Mouse (Mus musculus): ENCODE data around the gene F11. TPM values are rescaled to one million over a fixed set of nuclear protein-coding genes. Genes with fewer than 3 reads are reported as not detected.
A peak's percentile ranks its signal among the peaks of the same experiment; 100 is the strongest.

Gene F11
- polyA plus RNA-seq, 1 experiment from 2014 or later, result not detected

DNA sequence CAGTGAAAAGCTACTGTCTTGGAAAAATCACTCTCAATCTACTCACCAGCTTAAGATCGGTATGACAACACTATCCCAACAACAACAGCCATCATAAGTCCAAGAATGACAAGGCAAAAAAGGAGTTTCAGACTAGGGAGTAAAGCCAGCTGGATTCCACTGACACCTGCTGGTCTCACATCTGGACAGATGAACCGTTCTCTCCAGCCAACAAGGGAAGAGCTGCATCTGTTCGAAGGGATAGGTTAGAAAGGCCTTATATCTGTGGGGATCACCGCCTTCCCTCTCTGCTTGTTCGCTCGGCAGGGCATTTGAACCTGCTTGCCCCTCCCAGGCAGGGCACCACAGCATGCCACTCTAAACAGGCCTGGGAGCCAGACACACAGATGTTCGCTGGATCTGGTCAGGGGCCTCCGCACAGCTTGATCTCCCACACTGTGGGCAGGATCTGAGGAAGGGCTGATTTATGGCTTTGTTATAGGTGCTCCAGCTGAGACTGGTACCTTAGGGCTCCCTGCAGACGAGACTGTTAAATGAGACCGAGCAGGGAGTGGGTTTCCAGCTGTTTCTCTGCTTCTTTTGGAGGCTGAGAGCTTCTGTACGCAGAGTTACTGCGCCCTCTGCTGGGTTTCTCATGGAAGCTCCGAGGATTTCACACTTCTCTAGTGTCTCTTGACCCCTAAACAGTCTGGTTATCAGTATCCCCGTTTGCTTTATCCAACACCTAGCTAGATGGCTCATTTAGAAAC lies 25.5 kb downstream of the F11 start:
- Histone ChIP-seq H3K9ac (replicated peaks; ENCODE audit: low read depth) (no peak overlapping the region), H3K9me3 (ENCODE audit: low read length) (no peaks in the 10 kb centered on the region), H3K4me1 (ENCODE audit: insufficient read depth, low read depth, low read length) (no peaks in the 10 kb centered on the region), H3K4me2 (replicated peaks; ENCODE audit: low read depth, low read length) (no peak overlapping the region), H3K36me3 (ENCODE audit: insufficient read depth, low read length) (no peaks in the 10 kb centered on the region), H3K4me3 (ENCODE audit: low read depth, low read length) (no peak overlapping the region), H3K27me3 (replicated peaks; ENCODE audit: insufficient read depth, low read length) (no peaks in the 10 kb centered on the region), H3K27ac (ENCODE audit: low read length) (no peak overlapping the region)
- ATAC-seq (peak; percentile 67), DNase-seq (ENCODE audit: low spot score) (peak; percentile 77)
- TF ChIP-seq EP300 (IDR thresholded peaks at IDR 0.05) (no peak), CTCF (IDR thresholded peaks at IDR 0.05) (peak; percentile 77)
- WGBS, result 20% methylated on average over 14 of the region's 14 CpGs

DNA sequence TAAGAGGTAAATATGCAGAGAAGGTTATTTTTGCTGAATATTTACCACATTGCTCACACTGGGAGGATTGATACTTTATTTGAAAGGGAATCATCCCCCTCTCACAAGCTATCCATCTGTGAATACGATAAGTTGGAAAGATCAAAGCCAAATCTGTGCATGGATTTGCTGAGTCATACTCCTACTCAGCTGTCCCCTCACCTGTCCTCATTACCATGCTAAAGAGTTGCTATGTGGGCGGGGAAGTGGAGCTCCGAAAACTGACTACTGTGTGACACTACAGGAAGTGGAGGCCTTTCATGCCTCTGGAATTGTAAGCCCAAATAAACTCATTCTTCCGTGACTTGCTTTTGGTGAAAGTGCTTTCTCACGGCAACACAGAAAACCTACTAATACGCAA lies 26.6 kb downstream of the F11 start:
- DNase-seq (ENCODE audit: low spot score) (no peak), ATAC-seq (no peak)
- H3K36me3 ChIP-seq (ENCODE audit: insufficient read depth, low read length), result no peaks in the 10 kb centered on the region
- TF ChIP-seq EP300 (IDR thresholded peaks at IDR 0.05) (no peak), CTCF (IDR thresholded peaks at IDR 0.05) (no peak)
- H3K27ac ChIP-seq (ENCODE audit: low read length), result no peak overlapping the region
- 78% methylated on average over 6 of the region's 6 CpGs for WGBS
- no peak overlapping the region for H3K9ac ChIP-seq (replicated peaks; ENCODE audit: low read depth)
- no peaks in the 10 kb centered on the region for H3K4me1 ChIP-seq (ENCODE audit: insufficient read depth, low read depth, low read length)
- H3K9me3 ChIP-seq (ENCODE audit: low read length), result no peaks in the 10 kb centered on the region
- no peaks in the 10 kb centered on the region for H3K27me3 ChIP-seq (replicated peaks; ENCODE audit: insufficient read depth, low read length)
- H3K4me3 ChIP-seq (ENCODE audit: low read depth, low read length), result no peak overlapping the region
- H3K4me2 ChIP-seq (replicated peaks; ENCODE audit: low read depth, low read length), result no peak overlapping the region

DNA sequence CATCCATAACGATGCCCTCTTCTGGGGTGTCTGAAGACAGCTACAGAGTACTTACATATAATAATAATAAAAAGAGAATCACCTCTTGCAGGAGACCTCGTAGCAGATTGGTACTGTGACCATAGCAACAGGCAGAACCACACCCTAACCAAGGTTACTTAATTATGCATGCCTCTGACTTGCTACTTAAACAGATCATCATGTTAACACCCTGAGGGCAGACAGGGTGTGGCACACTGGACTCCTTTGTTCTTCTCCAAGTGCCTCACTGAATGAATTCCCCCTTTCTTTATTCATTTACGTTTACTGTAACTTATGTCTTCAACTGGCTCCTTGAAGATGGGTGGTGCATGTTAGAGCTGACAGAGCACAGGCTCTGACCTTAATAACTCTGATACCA lies 28.6 kb downstream of the F11 start:
- no peak overlapping the region for H3K4me3 ChIP-seq (ENCODE audit: low read depth, low read length)
- H3K9me3 ChIP-seq (ENCODE audit: low read length), result no peaks in the 10 kb centered on the region
- no peaks in the 10 kb centered on the region for H3K4me1 ChIP-seq (ENCODE audit: insufficient read depth, low read depth, low read length)
- no peak for DNase-seq (ENCODE audit: low spot score)
- WGBS, result 51% methylated on average over 3 of the region's 3 CpGs
- ATAC-seq, result no peak
- TF ChIP-seq EP300 (IDR thresholded peaks at IDR 0.05) (no peak), CTCF (IDR thresholded peaks at IDR 0.05) (no peak)
- H3K27ac ChIP-seq (ENCODE audit: low read length), result no peak overlapping the region
- no peak overlapping the region for H3K4me2 ChIP-seq (replicated peaks; ENCODE audit: low read depth, low read length)
- H3K27me3 ChIP-seq (replicated peaks; ENCODE audit: insufficient read depth, low read length), result no peaks in the 10 kb centered on the region
- H3K9ac ChIP-seq (replicated peaks; ENCODE audit: low read depth), result no peak overlapping the region
- H3K36me3 ChIP-seq (ENCODE audit: insufficient read depth, low read length), result no peaks in the 10 kb centered on the region

DNA sequence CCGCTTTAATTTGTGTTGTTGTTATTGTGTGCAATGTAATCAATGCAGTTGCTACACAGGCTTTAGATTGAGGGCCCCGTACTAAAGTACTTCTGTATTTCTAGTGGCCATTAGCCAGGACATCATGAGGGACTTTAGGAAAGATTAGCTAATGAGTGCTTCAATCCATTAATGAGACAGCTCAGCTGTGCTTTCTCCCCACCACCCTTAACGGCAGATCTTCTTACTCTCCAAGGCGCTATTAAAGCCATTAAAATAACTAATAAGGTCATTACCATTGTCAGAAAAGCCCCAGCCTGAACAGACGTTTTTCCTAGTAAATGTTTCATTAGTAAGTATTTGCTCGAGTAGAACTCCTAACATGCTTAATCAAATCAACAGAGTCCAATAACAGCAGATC lies 59.4 kb downstream of the F11 start:
- 55% methylated on average over 6 of the region's 6 CpGs for WGBS
- H3K36me3 ChIP-seq (ENCODE audit: insufficient read depth, low read length), result no peaks in the 10 kb centered on the region
- no peak for DNase-seq (ENCODE audit: low spot score)

DNA sequence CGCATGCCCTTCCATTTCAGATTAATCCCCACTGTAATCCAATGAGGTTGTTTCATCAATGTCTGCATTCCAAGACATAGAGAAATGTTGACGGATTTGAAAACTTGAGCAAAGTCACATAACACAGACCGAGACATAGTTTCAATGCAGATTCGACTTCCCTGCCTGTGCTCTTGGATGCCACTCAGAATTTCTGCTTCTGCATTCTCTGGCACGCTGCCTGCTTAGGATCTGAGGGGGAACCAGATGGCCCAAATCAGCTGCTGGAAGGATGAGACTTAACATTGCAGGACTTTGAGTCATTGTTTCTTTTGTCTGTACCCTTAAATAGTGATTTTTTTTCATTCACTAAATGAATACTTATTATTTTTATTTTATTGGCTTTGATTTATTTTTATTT lies 60.2 kb downstream of the F11 start:
- Histone ChIP-seq H3K4me3 (ENCODE audit: low read depth, low read length) (no peak overlapping the region), H3K4me1 (ENCODE audit: insufficient read depth, low read depth, low read length) (no peaks in the 10 kb centered on the region), H3K27ac (ENCODE audit: low read length) (no peak overlapping the region), H3K27me3 (replicated peaks; ENCODE audit: insufficient read depth, low read length) (no peaks in the 10 kb centered on the region), H3K9ac (replicated peaks; ENCODE audit: low read depth) (no peak overlapping the region), H3K9me3 (ENCODE audit: low read length) (no peaks in the 10 kb centered on the region), H3K4me2 (replicated peaks; ENCODE audit: low read depth, low read length) (no peak overlapping the region), H3K36me3 (ENCODE audit: insufficient read depth, low read length) (no peaks in the 10 kb centered on the region)
- ATAC-seq (peak; percentile 35), DNase-seq (ENCODE audit: low spot score) (peak; percentile 66)
- TF ChIP-seq EP300 (IDR thresholded peaks at IDR 0.05) (no peak), CTCF (IDR thresholded peaks at IDR 0.05) (no peak)
- 53% methylated on average over 5 of the region's 5 CpGs for WGBS

More for the DNA sequence above, 59.4 kb downstream of the F11 start:
- no peak for TF ChIP-seq EP300 (IDR thresholded peaks at IDR 0.05)
- TF ChIP-seq CTCF (IDR thresholded peaks at IDR 0.05), result no peak
- Histone ChIP-seq H3K9ac (replicated peaks; ENCODE audit: low read depth) (no peak overlapping the region), H3K27me3 (replicated peaks; ENCODE audit: insufficient read depth, low read length) (no peaks in the 10 kb centered on the region), H3K9me3 (ENCODE audit: low read length) (no peaks in the 10 kb centered on the region), H3K4me3 (ENCODE audit: low read depth, low read length) (no peak overlapping the region), H3K4me2 (replicated peaks; ENCODE audit: low read depth, low read length) (no peak overlapping the region), H3K4me1 (ENCODE audit: insufficient read depth, low read depth, low read length) (no peaks in the 10 kb centered on the region), H3K27ac (ENCODE audit: low read length) (no peak overlapping the region)
- ATAC-seq, result no peak

DNA sequence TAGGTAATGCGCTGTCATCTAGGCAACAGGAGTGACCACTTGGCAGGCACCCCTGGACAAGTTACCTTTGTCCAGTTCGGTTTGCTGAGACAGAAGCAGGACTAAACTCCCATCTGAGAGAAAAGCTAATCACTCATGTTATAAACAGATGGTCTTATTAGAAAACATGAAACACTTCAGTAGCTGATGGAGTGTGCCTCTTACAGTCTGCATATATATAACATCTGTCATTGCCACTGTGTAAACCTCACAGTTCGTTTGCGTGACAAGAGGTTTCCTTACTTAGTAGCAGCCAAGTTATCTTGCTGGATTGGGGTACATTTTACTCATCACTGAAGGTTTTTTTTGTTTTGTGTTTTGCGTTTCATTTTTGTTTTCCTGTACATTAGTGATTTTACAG lies 64.5 kb downstream of the F11 start:
- H3K4me2 ChIP-seq (replicated peaks; ENCODE audit: low read depth, low read length), result no peak overlapping the region
- TF ChIP-seq CTCF (IDR thresholded peaks at IDR 0.05), result no peak
- no peak for TF ChIP-seq EP300 (IDR thresholded peaks at IDR 0.05)
- H3K36me3 ChIP-seq (ENCODE audit: insufficient read depth, low read length), result no peaks in the 10 kb centered on the region
- WGBS, result 67% methylated on average over 5 of the region's 5 CpGs
- no peaks in the 10 kb centered on the region for H3K4me1 ChIP-seq (ENCODE audit: insufficient read depth, low read depth, low read length)
- H3K27me3 ChIP-seq (replicated peaks; ENCODE audit: insufficient read depth, low read length), result no peaks in the 10 kb centered on the region
- ATAC-seq (no peak), DNase-seq (ENCODE audit: low spot score) (no peak)
- no peak overlapping the region for H3K9ac ChIP-seq (replicated peaks; ENCODE audit: low read depth)
- H3K27ac ChIP-seq (ENCODE audit: low read length), result no peak overlapping the region
- no peak overlapping the region for H3K4me3 ChIP-seq (ENCODE audit: low read depth, low read length)
- H3K9me3 ChIP-seq (ENCODE audit: low read length), result no peaks in the 10 kb centered on the region

All from lung, postnatal 0 days (tissue).